In the genomic region with DNA sequence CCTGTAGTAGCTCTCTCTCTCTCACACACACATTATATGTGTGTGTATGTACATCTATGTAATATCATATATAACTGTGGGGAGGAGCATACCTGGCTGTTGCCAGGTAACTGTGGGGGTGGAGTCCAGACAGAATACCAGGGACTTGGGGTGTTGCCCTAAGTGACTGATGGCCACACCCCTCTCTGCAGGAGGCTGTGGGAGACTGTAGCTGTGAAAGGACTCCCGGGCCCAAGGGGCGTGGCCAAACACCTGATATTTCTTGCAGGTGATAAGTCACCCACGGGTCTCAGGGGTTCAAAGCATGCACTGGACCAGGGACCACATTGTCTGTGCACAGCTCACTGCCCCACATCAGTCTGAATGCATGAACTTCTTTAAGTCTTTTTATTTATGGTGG, we compare ENCODE assay signal across 21 mouse cellular contexts.
A peak's percentile ranks its signal among the peaks of the same experiment; 100 is the strongest.
DNase-seq lines count a peak whose midpoint lies in the region; ATAC-seq and TF ChIP-seq lines count a peak whose summit lies in the region.
"Had no signal": no experiment of that assay in that cellular context is flagged by ENCODE, and none has a peak within 500 bp of the region (broad histone marks: within the 10 kb centered on the region; RNA-seq: fewer than 3 reads in every experiment).

No protein-coding gene starts in this region.

- no peak overlapping the region for H3K4me2 ChIP-seq in intestine, postnatal 0 days (replicated peaks; ENCODE audit: low read depth)
- no peak overlapping the region for H3K4me2 ChIP-seq in liver, embryonic 14.5 days (ENCODE audit: low read depth)
- H3K4me2 ChIP-seq: forebrain, embryonic 13.5 days; hindbrain, embryonic 12.5 days had no signal

- no peak overlapping the region for H3K9ac ChIP-seq in intestine, postnatal 0 days (ENCODE audit: low read depth, low read length)
- H3K9ac ChIP-seq in liver, embryonic 14.5 days (replicated peaks) = no peak overlapping the region
- H3K9ac ChIP-seq: forebrain, embryonic 13.5 days; forebrain, postnatal 0 days; hindbrain, embryonic 12.5 days had no signal

- peak; percentile 32; the same call in 1 of the 2 replicates for ATAC-seq in intestine, postnatal 0 days
- peak; percentile 29; the same call in 1 of the 2 replicates for ATAC-seq in liver, embryonic 14.5 days (ENCODE audit: insufficient read depth)
- ATAC-seq: activated CD4-positive, CD25-positive, alpha-beta regulatory T cell, adult 4 months; forebrain, embryonic 13.5 days; forebrain, postnatal 0 days had no signal

- no peak overlapping the region for H3K27ac ChIP-seq in intestine, postnatal 0 days (ENCODE audit: low read depth, low read length)
- no peak overlapping the region for H3K27ac ChIP-seq in liver, embryonic 14.5 days
- H3K27ac ChIP-seq: embryonic facial prominence, embryonic 10.5 days; forebrain, embryonic 13.5 days; heart, embryonic 10.5 days; hindbrain, embryonic 12.5 days had no signal

- no peak for TF ChIP-seq CTCF in intestine, postnatal 0 days (IDR thresholded peaks at IDR 0.05; ENCODE audit: low read depth)
- TF ChIP-seq CTCF in liver, embryonic 14.5 days (IDR thresholded peaks at IDR 0.05; ENCODE audit: low read depth) = no peak

- WGBS in intestine, postnatal 0 days = 45% methylated on average over 3 of the region's 3 CpGs
- 26% methylated on average over 3 of the region's 3 CpGs for WGBS in liver, embryonic 14.5 days (ENCODE audit: insufficient replicate concordance)

- no peaks in the 10 kb centered on the region for H3K27me3 ChIP-seq in intestine, postnatal 0 days (replicated peaks; ENCODE audit: control insufficient read depth, insufficient read depth, low read length)
- H3K27me3 ChIP-seq in liver, embryonic 14.5 days (ENCODE audit: control insufficient read depth, insufficient read depth, low read length) = no peaks in the 10 kb centered on the region
- H3K27me3 ChIP-seq: forebrain, embryonic 13.5 days; hindbrain, embryonic 12.5 days had no signal

- no peaks in the 10 kb centered on the region for H3K4me1 ChIP-seq in intestine, postnatal 0 days (replicated peaks; ENCODE audit: control insufficient read depth, insufficient read depth, low read length)
- peaks cover 0 to 4% of the 10 kb centered on the region in 2 experiments; a peak in 2 of 4 replicates for H3K4me1 ChIP-seq in liver, embryonic 14.5 days (replicated peaks; ENCODE audit: control insufficient read depth in 2 of 2, insufficient read depth in 2 of 2, low read length in 1 of 2)
- H3K4me1 ChIP-seq: embryonic facial prominence, embryonic 10.5 days; forebrain, embryonic 13.5 days; heart, embryonic 10.5 days; hindbrain, embryonic 12.5 days had no signal

- TF ChIP-seq EP300 in liver, embryonic 14.5 days (IDR thresholded peaks at IDR 0.05; ENCODE audit: low read depth) = no peak

- H3K4me3 ChIP-seq in intestine, postnatal 0 days (ENCODE audit: low read depth, low read length) = no peak overlapping the region
- no peak overlapping the region for H3K4me3 ChIP-seq in liver, embryonic 14.5 days (ENCODE audit: insufficient read depth in 1 of 2, low read depth in 2 of 2, low read length in 2 of 2)
- H3K4me3 ChIP-seq: embryonic facial prominence, embryonic 10.5 days; forebrain, embryonic 13.5 days; heart, embryonic 10.5 days; hindbrain, embryonic 12.5 days had no signal

- no peaks in the 10 kb centered on the region for H3K9me3 ChIP-seq in intestine, postnatal 0 days (ENCODE audit: control insufficient read depth)
- H3K9me3 ChIP-seq in liver, embryonic 14.5 days (ENCODE audit: control insufficient read depth, low read length) = no peaks in the 10 kb centered on the region
- H3K9me3 ChIP-seq: embryonic facial prominence, embryonic 10.5 days; forebrain, embryonic 13.5 days; G1E; heart, embryonic 10.5 days; hindbrain, embryonic 12.5 days had no signal

- H3K36me3 ChIP-seq in intestine, postnatal 0 days (ENCODE audit: control insufficient read depth, insufficient read depth) = no peaks in the 10 kb centered on the region
- no peaks in the 10 kb centered on the region for H3K36me3 ChIP-seq in liver, embryonic 14.5 days (replicated peaks; ENCODE audit: control insufficient read depth, insufficient read depth, low read depth)
- H3K36me3 ChIP-seq: embryonic facial prominence, embryonic 10.5 days; G1E; heart, embryonic 10.5 days; hindbrain, embryonic 12.5 days had no signal

- DNase-seq in ES-CJ7 (ENCODE audit: low read depth, low spot score) (peak; percentile 59), R1 (ENCODE audit: low read depth, low spot score) (peak; percentile 75)
- DNase-seq in liver, embryonic 14.5 days (ENCODE audit: low read depth in 3 of 3, low spot score in 3 of 3) = no peak
- DNase-seq in adrenal gland, postnatal 4 days (ENCODE audit: low spot score in 2 of 2) = no peak
- DNase-seq in layer of hippocampus, adult 18-20 months (ENCODE audit: low spot score in 2 of 2) = no peak
- DNase-seq in spleen, postnatal 4 days (ENCODE audit: low spot score in 2 of 2) = no peak
- DNase-seq in right cerebral cortex, adult 18-20 months = no peak
- DNase-seq: adrenal gland, postnatal 14 days; cerebellum, adult 18-20 months; cerebellum, postnatal 10 days; forebrain, postnatal 0 days; heart, adult 18-20 months; heart, postnatal 10 days; heart, postnatal 4 days had no signal

Comparison
In these comparisons a context has a peak if more than half of its experiments do, and no peak if none do; other contexts are left out.
1. DNase-seq: peak in ES-CJ7 (single experiment) and R1 (single experiment); none in liver, embryonic 14.5 days (0 of 3), adrenal gland, postnatal 4 days (0 of 2), layer of hippocampus, adult 18-20 months (0 of 2), spleen, postnatal 4 days (0 of 2) and right cerebral cortex, adult 18-20 months (single experiment).